Mouse (Mus musculus) kidney, adult 2 months (tissue): ENCODE measurements around the gene Borcs7. TPM values are rescaled to one million over a fixed set of nuclear protein-coding genes. Genes with fewer than 3 reads are reported as not detected.

Experiments
- DNase-seq: peaks from one replicate; pipeline ENCODE4 v3.0.0; 2021
- H3K27ac ChIP-seq: fragments of 200-500 bp; 2 replicates; pipeline ENCODE4 v1.5.1; 2012; ENCODE audit warnings: low read depth, low read length, control low read depth, inconsistent platforms; ENCODE audit not compliant: insufficient read depth
- H3K27me3 ChIP-seq: fragments of 200-500 bp; replicated peaks from 2 replicates; pipeline ENCODE4 v1.6.1; 2012; ENCODE audit warnings: mild to moderate bottlenecking, moderate library complexity, low read length, inconsistent platforms; ENCODE audit not compliant: control insufficient read depth, insufficient read depth
- H3K36me3 ChIP-seq: fragments of 200-500 bp; 2 replicates; pipeline ENCODE4 v1.6.1; 2012; ENCODE audit warnings: mild to moderate bottlenecking, moderate library complexity, low read length, inconsistent platforms; ENCODE audit not compliant: control insufficient read depth, insufficient read depth
- H3K4me1 ChIP-seq: fragments of 200-500 bp; 2 replicates; pipeline ENCODE4 v1.6.1; 2011; ENCODE audit warnings: low read length; ENCODE audit not compliant: control insufficient read depth, insufficient read depth
- H3K4me3 ChIP-seq: fragments of 200-500 bp; 2 replicates; pipeline ENCODE4 v1.5.1; 2011; ENCODE audit warnings: mild to moderate bottlenecking, low read depth, low read length, control low read depth; ENCODE audit not compliant: insufficient read depth
- CTCF ChIP-seq: fragments of 200-500 bp; conservative IDR thresholded peaks from 2 replicates; pipeline ENCODE4 v1.5.1; 2011; ENCODE audit warnings: low read depth, mild to moderate bottlenecking, control low read depth, low read length, moderate library complexity, mixed read lengths; ENCODE audit not compliant: insufficient read depth, insufficient read length
- POLR2A ChIP-seq: fragments of 200-500 bp; IDR thresholded peaks from one replicate; pipeline ENCODE4 v1.6.1; 2011; ENCODE audit warnings: low read depth, low read length, control low read depth
- WGBS: fragments of 180-500 bp; shearing (Covaris S2); methylation state at CpG from one replicate; pipeline ENCODE4 v1.1.7; 2018; 5-methylcytosine and 5-hydroxymethylcytosine counted together
- polyA plus RNA-seq: library from polyadenylated mRNA; depleted of rRNA; stranded (reverse); fragments of >200 nt; gene quantifications from 2 replicates; pipeline ENCODE4 v1.2.3, GENCODE M21; 2012

The Borcs7 gene
- polyA plus RNA-seq, 1 experiment, result 6.0 TPM

GRCm38 (mm10) chr19:46662784-46663183 lies 26.9 kb upstream of the Borcs7 start:
- 74% methylated on average over 6 of the region's 6 CpGs for whole genome bisulfite sequencing
- no peak overlapping the region for H3K4me3 ChIP-seq
- no peaks in the 10 kb centered on the region for H3K4me1 ChIP-seq
- H3K27ac ChIP-seq, result no peak overlapping the region
- TF ChIP-seq POLR2A (no peak), CTCF (no peak)
- no peaks in the 10 kb centered on the region for H3K36me3 ChIP-seq
- no peaks in the 10 kb centered on the region for H3K27me3 ChIP-seq
- no peak for DNase-seq

GRCm38 (mm10) chr19:46665474-46665873 lies 24.2 kb upstream of the Borcs7 start:
- no peak for DNase-seq
- H3K4me3 ChIP-seq, result no peak overlapping the region
- H3K27me3 ChIP-seq, result no peaks in the 10 kb centered on the region
- no peak overlapping the region for H3K27ac ChIP-seq
- TF ChIP-seq POLR2A (no peak), CTCF (no peak)
- WGBS, result 70% methylated on average over 7 of the region's 7 CpGs
- H3K4me1 ChIP-seq, result no peaks in the 10 kb centered on the region
- H3K36me3 ChIP-seq, result no peaks in the 10 kb centered on the region

GRCm38 (mm10) chr19:46667300-46667699 lies 22.4 kb upstream of the Borcs7 start:
- Histone ChIP-seq H3K27me3 (no peaks in the 10 kb centered on the region), H3K36me3 (no peaks in the 10 kb centered on the region), H3K4me1 (no peaks in the 10 kb centered on the region), H3K27ac (no peak overlapping the region), H3K4me3 (no peak overlapping the region)
- DNase-seq, result no peak
- TF ChIP-seq POLR2A (no peak), CTCF (no peak)
- whole genome bisulfite sequencing, result 56% methylated on average over 11 of the region's 11 CpGs

- H3K4me1 ChIP-seq, result no peaks in the 10 kb centered on the region
- no peaks in the 10 kb centered on the region for H3K36me3 ChIP-seq
- no peaks in the 10 kb centered on the region for H3K27me3 ChIP-seq
- WGBS, result 90% methylated on average over 10 of the region's 10 CpGs
- H3K4me3 ChIP-seq, result no peak overlapping the region
- TF ChIP-seq POLR2A (no peak), CTCF (no peak)
- no peak overlapping the region for H3K27ac ChIP-seq
- DNase-seq, result no peak
These were observed 21.4 kb upstream of the Borcs7 start for GRCm38 (mm10) chr19:46668263-46668662.

GRCm38 (mm10) chr19:46669802-46670201 lies 19.9 kb upstream of the Borcs7 start:
- no peaks in the 10 kb centered on the region for H3K4me1 ChIP-seq
- no peak overlapping the region for H3K4me3 ChIP-seq
- no peak for DNase-seq
- H3K27ac ChIP-seq, result no peak overlapping the region
- TF ChIP-seq POLR2A, result no peak
- TF ChIP-seq CTCF, result no peak
- no peaks in the 10 kb centered on the region for H3K27me3 ChIP-seq
- 90% methylated on average over 5 of the region's 5 CpGs for WGBS
- H3K36me3 ChIP-seq, result no peaks in the 10 kb centered on the region

- DNase-seq, result peak; percentile 57
- no peaks in the 10 kb centered on the region for H3K36me3 ChIP-seq
- WGBS, result 26% methylated on average over 13 of the region's 13 CpGs
- H3K4me3 ChIP-seq, result no peak overlapping the region
- no peak overlapping the region for H3K27ac ChIP-seq
- no peaks in the 10 kb centered on the region for H3K4me1 ChIP-seq
- peak; percentile 94 for TF ChIP-seq CTCF
- no peak for TF ChIP-seq POLR2A
- H3K27me3 ChIP-seq, result no peaks in the 10 kb centered on the region
These were observed 19.0 kb upstream of the Borcs7 start for GRCm38 (mm10) chr19:46670691-46671090.

GRCm38 (mm10) chr19:46672766-46673418 lies 16.8 kb upstream of the Borcs7 start, which contains the start of gene Cyp17a1:
Gene Cyp17a1 (minus strand): TSS chr19:46673172.
- H3K36me3 ChIP-seq, result no peaks in the 10 kb centered on the region
- TF ChIP-seq POLR2A, result no peak
- TF ChIP-seq CTCF, result no peak
- DNase-seq, result no peak
- H3K27me3 ChIP-seq, result no peaks in the 10 kb centered on the region
- no peaks in the 10 kb centered on the region for H3K4me1 ChIP-seq
- H3K27ac ChIP-seq, result no peak within 1 kb of the TSS
- H3K4me3 ChIP-seq, result no peak within 1 kb of the TSS
- WGBS, result 31% methylated on average over 5 of the region's 5 CpGs

- Histone ChIP-seq H3K27me3 (no peaks in the 10 kb centered on the region), H3K4me1 (no peaks in the 10 kb centered on the region), H3K36me3 (no peaks in the 10 kb centered on the region), H3K27ac (no peak overlapping the region), H3K4me3 (no peak overlapping the region)
- TF ChIP-seq POLR2A (no peak), CTCF (no peak)
- WGBS, result 50% methylated on average over 3 of the region's 3 CpGs
- no peak for DNase-seq
These were observed 14.1 kb upstream of the Borcs7 start for GRCm38 (mm10) chr19:46675641-46676040.
